Comparison of ENCODE assay signal across 7 mouse cellular contexts in the genomic region with DNA sequence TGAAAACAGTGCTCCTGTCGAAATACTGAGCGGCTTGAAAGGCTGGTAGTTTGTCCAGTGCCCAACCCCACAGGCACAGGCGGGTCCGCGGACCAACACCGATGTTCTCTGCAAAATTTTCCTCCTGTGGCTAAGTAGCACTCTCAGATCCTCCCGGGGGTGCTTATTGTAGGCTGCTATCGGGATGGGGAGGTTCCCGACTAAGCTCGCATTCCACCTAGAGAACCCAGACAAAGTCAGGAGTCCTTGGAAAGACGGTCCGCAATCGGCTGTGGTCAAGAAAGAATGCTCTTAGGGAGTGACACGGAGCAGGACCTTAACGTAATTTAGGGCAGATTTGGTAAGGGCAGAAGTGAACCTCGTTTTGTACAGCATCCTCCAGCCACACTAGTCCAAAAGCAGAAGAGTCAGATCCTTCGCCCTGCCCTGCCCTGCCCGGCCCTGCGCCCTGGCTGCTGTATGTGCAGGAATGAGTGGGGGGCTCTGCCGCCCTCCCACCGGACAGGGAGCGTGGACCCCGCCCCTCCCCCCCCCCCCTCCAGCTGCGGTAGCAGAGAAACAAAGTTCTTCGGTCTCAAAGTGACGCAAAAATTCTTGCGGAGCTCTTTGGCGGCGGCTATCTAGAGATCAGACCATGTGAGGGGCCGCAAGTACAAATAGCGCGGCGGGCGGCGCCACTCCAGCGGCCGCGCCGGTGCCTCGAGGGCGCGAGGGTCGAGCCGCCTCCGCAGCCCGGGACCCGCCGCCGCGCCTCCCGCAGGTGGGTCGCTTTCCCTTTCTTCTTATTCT. TPM values are rescaled to one million over a fixed set of nuclear protein-coding genes. Genes with fewer than 3 reads are reported as not detected.
A peak's percentile ranks its signal among the peaks of the same experiment; 100 is the strongest.
DNase-seq lines count a peak whose midpoint lies in the region; ATAC-seq and TF ChIP-seq lines count a peak whose summit lies in the region.

A gene (plus strand): TSS at position 688 of the 789 bp plus-strand sequence.

- no peaks in the 10 kb centered on the region for H3K79me2 ChIP-seq in CH12.LX (replicated peaks; ENCODE audit: control insufficient read depth, extremely low read depth, insufficient read depth, poor library complexity, severe bottlenecking)

- peaks cover 14 to 31% of the 10 kb centered on the region in 2 experiments for H3K4me1 ChIP-seq in CH12.LX (ENCODE audit: control insufficient read depth in 1 of 2, insufficient read depth in 2 of 2)
- H3K4me1 ChIP-seq in embryonic facial prominence, embryonic 10.5 days, result peaks cover 25% of the 10 kb centered on the region
- H3K4me1 ChIP-seq in hindbrain, embryonic 16.5 days (ENCODE audit: control insufficient read depth, insufficient read depth, low read depth, low read length), result peaks cover 14% of the 10 kb centered on the region

- no peak within 1 kb of the TSS for H3K27ac ChIP-seq in CH12.LX (ENCODE audit: insufficient read depth, low read depth)
- H3K27ac ChIP-seq in embryonic facial prominence, embryonic 10.5 days (replicated peaks), result peak within 1 kb of the TSS; percentile 19
- no peak within 1 kb of the TSS for H3K27ac ChIP-seq in hindbrain, embryonic 16.5 days (ENCODE audit: low read depth, low read length)

- H3K36me3 ChIP-seq in CH12.LX (replicated peaks in 1 of 2; ENCODE audit: control insufficient read depth in 1 of 2, insufficient read depth in 1 of 2, low read length in 1 of 2), result no peaks in the 10 kb centered on the region
- no peaks in the 10 kb centered on the region for H3K36me3 ChIP-seq in embryonic facial prominence, embryonic 10.5 days (replicated peaks)
- H3K36me3 ChIP-seq in hindbrain, embryonic 16.5 days (ENCODE audit: control insufficient read depth, insufficient read depth, low read length), result no peaks in the 10 kb centered on the region

- H3K9me3 ChIP-seq in CH12.LX (replicated peaks; ENCODE audit: low read length), result no peaks in the 10 kb centered on the region
- H3K9me3 ChIP-seq in embryonic facial prominence, embryonic 10.5 days, result no peaks in the 10 kb centered on the region
- H3K9me3 ChIP-seq in hindbrain, embryonic 16.5 days (ENCODE audit: control insufficient read depth, low read length), result no peaks in the 10 kb centered on the region

- no peak within 1 kb of the TSS for H3K9ac ChIP-seq in CH12.LX (ENCODE audit: insufficient read depth, low read depth)
- peak within 1 kb of the TSS; percentile 63 for H3K9ac ChIP-seq in hindbrain, embryonic 16.5 days (ENCODE audit: low read depth, low read length)

- no peak for TF ChIP-seq POLR2A in CH12.LX (IDR thresholded peaks at IDR 0.05; ENCODE audit: low read depth, low read length)

- in situ Hi-C loops in CH12.LX (cut with MboI; ENCODE audit: low pct_ligation_motif_present, low pct_unique_long_range_greater_than_20kb, low sequenced_read_pairs), result loop anchor here (5.0 to 25.0 kb wide), 3 partner anchors 94 to 464 kb away; a partner anchor contains a TSS

- peaks cover 70% of the 10 kb centered on the region for H3K27me3 ChIP-seq in CH12.LX (replicated peaks)
- peaks cover 79% of the 10 kb centered on the region for H3K27me3 ChIP-seq in embryonic facial prominence, embryonic 10.5 days (replicated peaks; ENCODE audit: low read depth, poor library complexity, severe bottlenecking)
- peaks cover 38% of the 10 kb centered on the region for H3K27me3 ChIP-seq in hindbrain, embryonic 16.5 days (replicated peaks; ENCODE audit: control insufficient read depth, insufficient read depth, low read length)

- peak; percentile 26 to 41 for DNase-seq in B cell, adult 2 months
- no peak for DNase-seq in CH12.LX (ENCODE audit: extremely low read depth)
- DNase-seq in embryonic facial prominence, embryonic 10.5 days (ENCODE audit: low spot score), result peak; percentile 69
- peak; percentile 27 for DNase-seq in lung, postnatal 36 days
- DNase-seq in thymus, postnatal 4 days, result peak; percentile 14
- no peak for DNase-seq in left cerebral cortex, adult 9 months (ENCODE audit: low spot score in 2 of 2)

- H3K4me3 ChIP-seq in CH12.LX (replicated peaks in 1 of 3; ENCODE audit: low read depth in 2 of 3, low read length in 2 of 3, poor library complexity in 1 of 3), result peak within 1 kb of the TSS; percentile 9 to 43 (median 32)
- H3K4me3 ChIP-seq in embryonic facial prominence, embryonic 10.5 days, result peak within 1 kb of the TSS; percentile 60
- peak within 1 kb of the TSS; percentile 62 for H3K4me3 ChIP-seq in hindbrain, embryonic 16.5 days (ENCODE audit: low read length)

- no peak for TF ChIP-seq CTCF in CH12.LX (conservative IDR thresholded peaks at IDR 0.05 in 1 of 2, IDR thresholded peaks at IDR 0.05 in 1 of 2; ENCODE audit: low read depth in 2 of 2, low read length in 2 of 2)

- under 1% methylated on average over 52 of the region's 52 CpGs for WGBS in embryonic facial prominence, embryonic 10.5 days
- WGBS in hindbrain, embryonic 16.5 days, result under 1% methylated on average over 47 of the region's 52 CpGs

- H3K4me2 ChIP-seq in CH12.LX (ENCODE audit: insufficient read depth, low read depth, poor library complexity, severe bottlenecking), result peak within 1 kb of the TSS; percentile 99
- H3K4me2 ChIP-seq in hindbrain, embryonic 16.5 days (ENCODE audit: low read length), result peak within 1 kb of the TSS; percentile 97

- no peak for TF ChIP-seq EP300 in CH12.LX (IDR thresholded peaks at IDR 0.05; ENCODE audit: low read length)

- TF ChIP-seq RAD21 in CH12.LX (IDR thresholded peaks at IDR 0.05; ENCODE audit: low read depth, low read length), result no peak

- dilution Hi-C loops in CH12.LX (cut with MboI; ENCODE audit: extremely low pct_ligation_motif_present, extremely low pct_unique_long_range_greater_than_20kb, low sequenced_read_pairs), result no loop called here

- ATAC-seq in hindbrain, embryonic 16.5 days, result no peak; the same call in 1 of the 2 replicates

TF ChIP-seq in CH12.LX, 34 proteins besides CTCF, POLR2A, EP300 and RAD21:
- TF ChIP-seq NELFE (IDR thresholded peaks at IDR 0.05; ENCODE audit: low read depth, low read length), result no peak
- TF ChIP-seq SIN3A (IDR thresholded peaks at IDR 0.05; ENCODE audit: low read length), result no peak; the same call in 1 of the 2 replicates
- no peak for TF ChIP-seq MEF2A (IDR thresholded peaks at IDR 0.05; ENCODE audit: borderline replicate concordance, low read depth, low read length)
- TF ChIP-seq IRF4 (IDR thresholded peaks at IDR 0.05; ENCODE audit: low read depth, low read length), result no peak
- TF ChIP-seq SMC3 (IDR thresholded peaks at IDR 0.05; ENCODE audit: low read depth, low read length), result no peak
- TF ChIP-seq BHLHE40 (IDR thresholded peaks at IDR 0.05; ENCODE audit: low read depth, low read length), result no peak
- TF ChIP-seq ELF1 (IDR thresholded peaks at IDR 0.05; ENCODE audit: low read depth, low read length), result no peak
- TF ChIP-seq CHD2 (IDR thresholded peaks at IDR 0.05; ENCODE audit: low read length), result 0 out of 2 replicates have a peak, but pooled peaks have one; percentile 33
- no peak for TF ChIP-seq NRF1 (IDR thresholded peaks at IDR 0.05; ENCODE audit: low read depth, low read length)
- TF ChIP-seq PAX5 (IDR thresholded peaks at IDR 0.05; ENCODE audit: low read length), result no peak
- TF ChIP-seq ZKSCAN1 (IDR thresholded peaks at IDR 0.05; ENCODE audit: borderline replicate concordance, low read depth, low read length), result no peak
- 0 out of 2 replicates have a peak, but pooled peaks have one; percentile 65 for TF ChIP-seq CHD1 (IDR thresholded peaks at IDR 0.05; ENCODE audit: low read depth, low read length)
- TF ChIP-seq HCFC1 (IDR thresholded peaks at IDR 0.05; ENCODE audit: low read depth, low read length), result no peak
- no peak for TF ChIP-seq USF1 (IDR thresholded peaks at IDR 0.05; ENCODE audit: low read depth, low read length)
- no peak for TF ChIP-seq ZC3H11A (IDR thresholded peaks at IDR 0.05; ENCODE audit: low read depth, low read length)
- no peak for TF ChIP-seq TBP (conservative IDR thresholded peaks at IDR 0.05; ENCODE audit: low read depth, low read length)
- no peak for TF ChIP-seq USF2 (conservative IDR thresholded peaks at IDR 0.05; ENCODE audit: low read depth, low read length)
- TF ChIP-seq KAT2A (IDR thresholded peaks at IDR 0.05; ENCODE audit: insufficient replicate concordance, low read length), result no peak
- no peak for TF ChIP-seq MAX (IDR thresholded peaks at IDR 0.05; ENCODE audit: low read length)
- no peak for TF ChIP-seq JUND (conservative IDR thresholded peaks at IDR 0.05; ENCODE audit: low read depth, low read length)
- no peak for TF ChIP-seq MYC (IDR thresholded peaks at IDR 0.05; ENCODE audit: low read depth, low read length)
- TF ChIP-seq E2F4 (IDR thresholded peaks at IDR 0.05; ENCODE audit: insufficient replicate concordance, low read depth, low read length), result no peak
- 0 out of 2 replicates have a peak, but pooled peaks have one; percentile 14 for TF ChIP-seq MAZ (IDR thresholded peaks at IDR 0.05; ENCODE audit: low read depth, low read length)
- no peak for TF ChIP-seq ETS1 (conservative IDR thresholded peaks at IDR 0.05; ENCODE audit: low read depth, low read length)
- no peak for TF ChIP-seq MXI1 (IDR thresholded peaks at IDR 0.05; ENCODE audit: low read depth, low read length)
- no peak for TF ChIP-seq JUN (IDR thresholded peaks at IDR 0.05; ENCODE audit: insufficient read depth, low read depth, low read length)
TF ChIP-seq in CH12.LX: peak in this region for 3.

RNA-seq across cellular contexts. Expression of the gene that starts here (rescaled TPM):
- total RNA-seq in CH12.LX (2012; rRNA removed) (not detected in 2 replicates), CH12.LX (2014; rRNA removed) (not detected in 2 replicates)
- polyA plus RNA-seq in CH12.LX (2012; ENCODE audit: insufficient read length, low read depth), result not detected in 2 replicates
- 0.46 and 0.59 TPM in 2 replicates for polyA plus RNA-seq in embryonic facial prominence, embryonic 10.5 days (2016; fragmentation: Nextera tagmentation; extraction: Ambion mirVana)
- 10.3 and 14.0 TPM in 2 replicates for polyA plus RNA-seq in hindbrain, embryonic 16.5 days (2015; fragmentation: Nextera tagmentation; extraction: Ambion mirVana)

Comparison
In these comparisons a context has a peak if more than half of its experiments do, and no peak if none do; other contexts are left out.
1. Peak in DNase-seq, H3K4me3 ChIP-seq and H3K27ac ChIP-seq in embryonic facial prominence, embryonic 10.5 days; RNA of the gene not detected or under 1 TPM.
2. DNase-seq: peak in B cell, adult 2 months (2 of 2), lung, postnatal 36 days (single experiment) and thymus, postnatal 4 days (single experiment); none in CH12.LX (single experiment) and left cerebral cortex, adult 9 months (0 of 2).
3. Peak in every context shown above with its lines, with median percentiles within 50 percentile points of each other: H3K4me3 ChIP-seq.